Mouse (Mus musculus): Measurements from ENCODE around the gene Khsrp. TPM values are rescaled to one million over a fixed set of nuclear protein-coding genes. Genes with fewer than 3 reads are reported as not detected.

The Khsrp gene
- polyA plus RNA-seq, 1 experiment = 42.5 TPM

DNA sequence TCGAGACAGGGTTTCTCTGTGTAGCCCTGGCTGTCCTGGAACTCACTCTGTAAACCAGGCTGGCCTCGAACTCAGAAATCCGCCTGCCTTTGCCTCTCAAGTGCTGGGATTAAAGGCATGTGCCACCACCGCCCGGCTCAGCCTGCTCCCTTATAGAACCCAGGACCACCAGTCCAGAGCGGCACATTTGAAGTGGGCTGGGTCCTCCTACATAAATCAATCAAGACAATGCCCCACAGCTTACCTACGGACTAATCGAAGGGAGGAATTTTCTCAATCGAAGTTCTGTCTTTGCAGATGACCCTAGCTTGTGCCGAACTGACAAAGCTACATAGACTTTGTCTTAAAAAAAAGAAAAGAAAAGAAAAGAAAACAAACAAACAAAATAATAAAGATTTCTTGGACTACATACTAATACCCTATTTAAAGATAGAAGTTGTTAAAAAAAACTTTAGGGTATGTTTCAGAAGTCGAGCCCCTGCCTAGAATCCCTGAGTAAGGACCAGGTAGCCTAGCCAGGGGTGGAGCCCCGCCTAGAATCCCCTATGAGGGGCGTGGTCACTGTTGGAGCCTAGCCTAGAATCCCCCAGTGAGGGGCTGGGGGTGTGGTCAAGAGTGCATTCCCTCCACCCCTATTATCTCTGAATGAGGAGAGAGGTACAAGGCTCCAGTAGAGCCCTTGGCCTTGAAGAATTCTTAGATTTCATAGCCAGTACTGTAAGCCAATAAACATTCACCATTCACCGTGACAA, 57.2 kb downstream of the Khsrp start:
- Histone ChIP-seq H3K79me2 (ENCODE audit: control insufficient read depth, insufficient read depth) (no peaks in the 10 kb centered on the region), H3K4me3 (no peak overlapping the region), H3ac (ENCODE audit: control insufficient read depth, insufficient read length) (no peak overlapping the region), H3K27me3 (ENCODE audit: control insufficient read depth, insufficient read depth, insufficient read length) (peaks cover 66% of the 10 kb centered on the region), H3K4me2 (ENCODE audit: low read depth) (no peak overlapping the region), H3K36me3 (ENCODE audit: control insufficient read depth, insufficient read depth) (no peaks in the 10 kb centered on the region)
- no peak for TF ChIP-seq REST (IDR thresholded peaks at IDR 0.05; ENCODE audit: insufficient read depth, insufficient read length)
- no peak for TF ChIP-seq POLR2AphosphoS2 (IDR thresholded peaks at IDR 0.05; ENCODE audit: insufficient read length, low read depth)
- no peak for TF ChIP-seq POLR2A (IDR thresholded peaks at IDR 0.05; ENCODE audit: insufficient read length, low read depth)
- no peak for TF ChIP-seq CEBPB (IDR thresholded peaks at IDR 0.05; ENCODE audit: insufficient read depth, poor library complexity, severe bottlenecking)
- no peak for TF ChIP-seq MYOD1 (IDR thresholded peaks at IDR 0.05; ENCODE audit: control insufficient read depth in 1 of 3, insufficient read length in 2 of 3, low read depth in 2 of 3)
- no peak for TF ChIP-seq SRF (IDR thresholded peaks at IDR 0.05; ENCODE audit: control insufficient read depth, insufficient read length, low read depth)

Other genes starting within 250 kb of the Khsrp start
- 4.4 TPM for gene Rfx2, start 200.5 kb downstream of the Khsrp start, polyA plus RNA-seq (2012; fragmentation: generic; extraction: Trizol)
- gene Acsbg2, start 157.1 kb downstream of the Khsrp start, polyA plus RNA-seq (2012; fragmentation: generic; extraction: Trizol) = not detected
- gene 1700061G19Rik, start 156.0 kb downstream of the Khsrp start, polyA plus RNA-seq (2012; fragmentation: generic; extraction: Trizol) = 0.01 TPM
- 28.5 TPM for gene Mllt1, start 96.1 kb downstream of the Khsrp start, polyA plus RNA-seq (2012; fragmentation: generic; extraction: Trizol)
- gene Acer1, start 49.4 kb downstream of the Khsrp start, polyA plus RNA-seq (2012; fragmentation: generic; extraction: Trizol) = not detected
- gene Clpp, start 41.2 kb downstream of the Khsrp start, polyA plus RNA-seq (2012; fragmentation: generic; extraction: Trizol) = 154 TPM
- gene Alkbh7, start 34.2 kb downstream of the Khsrp start, polyA plus RNA-seq (2012; fragmentation: generic; extraction: Trizol) = 61.9 TPM
- gene Pspn, start 31.5 kb downstream of the Khsrp start, polyA plus RNA-seq (2012; fragmentation: generic; extraction: Trizol) = 1.1 TPM
- gene Gtf2f1, start 20.2 kb downstream of the Khsrp start, polyA plus RNA-seq (2012; fragmentation: generic; extraction: Trizol) = 61.6 TPM
- 0.04 TPM for gene Gm17949, start 20.1 kb downstream of the Khsrp start, polyA plus RNA-seq (2012; fragmentation: generic; extraction: Trizol)
- gene Slc25a41, start 10.1 kb upstream of the Khsrp start, polyA plus RNA-seq (2012; fragmentation: generic; extraction: Trizol) = not detected
- not detected for gene Crb3, start 27.6 kb upstream of the Khsrp start, polyA plus RNA-seq (2012; fragmentation: generic; extraction: Trizol)
- 2.2 TPM for gene Slc25a23, start 28.3 kb upstream of the Khsrp start, polyA plus RNA-seq (2012; fragmentation: generic; extraction: Trizol)
- 0.04 TPM for gene Dennd1c, start 47.0 kb upstream of the Khsrp start, polyA plus RNA-seq (2012; fragmentation: generic; extraction: Trizol)
- 0.14 TPM for gene Tubb4a, start 56.3 kb upstream of the Khsrp start, polyA plus RNA-seq (2012; fragmentation: generic; extraction: Trizol)
- 7.0 TPM for gene Tnfsf9, start 73.8 kb upstream of the Khsrp start, polyA plus RNA-seq (2012; fragmentation: generic; extraction: Trizol)
- not detected for gene Cd70, start 118.3 kb upstream of the Khsrp start, polyA plus RNA-seq (2012; fragmentation: generic; extraction: Trizol)
- gene Tnfsf14, start 162.7 kb upstream of the Khsrp start, polyA plus RNA-seq (2012; fragmentation: generic; extraction: Trizol) = not detected
- gene C3, start 196.6 kb upstream of the Khsrp start, polyA plus RNA-seq (2012; fragmentation: generic; extraction: Trizol) = 0.12 TPM
- gene Gpr108, start 216.9 kb upstream of the Khsrp start, polyA plus RNA-seq (2012; fragmentation: generic; extraction: Trizol) = 53.9 TPM
- 39.2 TPM for gene Trip10, start 217.9 kb upstream of the Khsrp start, polyA plus RNA-seq (2012; fragmentation: generic; extraction: Trizol)
- not detected for gene Vav1, start 247.6 kb upstream of the Khsrp start, polyA plus RNA-seq (2012; fragmentation: generic; extraction: Trizol)